Mouse (Mus musculus): ENCODE measurements around the gene Wdfy1. TPM values are rescaled to one million over a fixed set of nuclear protein-coding genes. Genes with fewer than 3 reads are reported as not detected.

Wdfy1 gene
- 10 to 100 TPM; 37.9 to 39.1 TPM for total RNA-seq (2021)
- long read RNA-seq, experiment 1, full-length matches to known transcripts = 35 of 47 reads
- long read RNA-seq, experiment 1, partial matches to known transcripts = 2 of 47 reads
- long read RNA-seq, experiment 1, other reads (novel, unspliced or antisense) = 10 of 47 reads
- long read RNA-seq, experiment 2, full-length matches to known transcripts = 37 of 52 reads
- long read RNA-seq, experiment 2, partial matches to known transcripts = 2 of 52 reads
- long read RNA-seq, experiment 2, other reads (novel, unspliced or antisense) = 13 of 52 reads

- peak; percentile 99 to 100 for DNase-seq (ENCODE audit: low spot score in 2 of 2)
Observed at GRCm38 (mm10) chr1:79775927-79776458, at the start of gene Wdfy1, which contains the start of gene Mrpl44. TSS of gene Wdfy1 (minus strand) at chr1:79776143. TSS of gene Mrpl44 (plus strand) at chr1:79776018.

- no peak for DNase-seq (ENCODE audit: low spot score in 2 of 2)
Observed at GRCm38 (mm10) chr1:79823951-79824633, 48.1 kb upstream of the Wdfy1 start.

DNA sequence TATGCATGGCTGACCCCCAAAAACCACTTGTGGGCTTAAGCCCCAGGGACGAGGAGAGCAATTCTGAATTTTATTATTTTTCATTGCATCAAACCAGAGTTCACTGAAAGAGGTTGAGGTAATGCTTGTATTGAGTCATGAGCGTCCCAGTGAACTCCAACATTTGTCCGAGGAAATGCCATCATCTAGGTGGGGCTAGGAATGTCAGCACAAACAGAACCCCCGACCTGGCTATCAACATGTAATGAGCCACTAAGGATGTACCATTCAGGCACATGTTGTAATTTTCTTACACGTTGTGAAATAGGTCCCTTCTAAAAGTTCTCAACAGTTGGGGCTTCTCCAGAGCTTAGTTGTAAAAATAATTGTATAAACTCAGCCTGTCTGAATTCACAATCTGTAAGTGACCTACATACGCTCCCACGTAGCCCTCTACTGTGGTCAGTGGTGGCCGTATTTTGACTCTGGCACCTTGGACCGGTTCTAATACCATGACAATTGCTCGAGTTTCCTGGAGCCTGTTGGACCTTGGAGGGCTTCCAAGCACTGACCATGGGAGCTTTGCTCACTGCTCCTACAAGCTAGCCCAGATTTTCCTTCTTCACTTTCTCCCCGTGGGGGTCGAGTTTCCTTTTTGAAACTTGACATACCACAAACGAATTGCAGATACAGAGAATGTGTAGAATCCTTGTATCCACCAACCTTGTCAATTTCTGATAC is 47.0 kb upstream of the Wdfy1 start:
- DNase-seq (ENCODE audit: low spot score in 2 of 2) = peak in 1 of 2 experiments; percentile 63

DNA sequence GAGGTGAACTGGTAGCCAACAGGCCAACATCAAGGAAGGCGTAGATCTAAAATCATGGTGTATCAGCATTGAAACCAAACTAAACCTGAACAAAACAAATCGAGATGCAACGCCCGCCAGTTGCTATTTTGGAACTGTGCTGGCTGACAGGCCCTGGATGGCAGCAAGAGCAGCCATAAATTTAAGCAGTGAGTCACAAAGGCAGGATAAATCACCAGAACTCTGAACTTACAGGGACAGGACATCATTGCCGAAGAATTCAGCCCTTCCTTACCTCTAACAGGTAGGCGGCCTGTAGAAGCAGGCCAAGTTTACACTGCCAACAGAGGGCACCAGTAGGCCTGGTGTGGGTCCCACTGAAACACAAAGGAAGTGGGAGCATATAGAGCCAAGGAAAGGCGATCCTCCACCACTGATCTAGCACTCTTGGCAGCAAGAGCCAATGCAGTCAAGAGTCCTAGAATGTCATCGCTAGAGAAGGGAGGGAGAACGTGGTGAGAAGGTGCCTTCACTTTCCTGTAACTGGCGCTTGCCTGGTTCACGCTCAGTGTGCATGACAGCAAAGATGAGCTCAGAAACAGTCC is 43.4 kb upstream of the Wdfy1 start:
- no peak for DNase-seq (ENCODE audit: low spot score in 2 of 2)

DNA sequence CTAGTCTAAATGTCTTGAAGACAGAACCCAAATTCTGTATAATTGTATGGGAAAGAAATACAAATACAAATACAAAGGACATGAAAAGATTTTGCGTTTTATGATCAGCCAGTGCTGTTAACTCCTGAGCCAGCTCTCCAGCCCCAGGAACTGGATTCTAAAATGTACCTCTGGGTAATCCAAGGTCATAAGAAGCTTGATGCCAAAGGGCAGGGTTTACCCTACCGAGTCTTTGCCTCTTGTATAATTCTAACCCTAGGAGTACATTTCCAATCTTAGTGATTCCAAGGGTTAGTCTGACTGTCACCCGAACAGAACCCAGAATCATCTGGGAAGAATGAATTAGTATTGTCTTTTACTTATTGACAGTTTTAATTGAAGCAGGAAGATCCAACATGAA is 39.5 kb upstream of the Wdfy1 start:
- no peak for DNase-seq (ENCODE audit: low spot score in 2 of 2)

GRCm38 (mm10) chr1:79809447-79809846 is 33.5 kb upstream of the Wdfy1 start:
- DNase-seq (ENCODE audit: low spot score in 2 of 2) = no peak

DNA sequence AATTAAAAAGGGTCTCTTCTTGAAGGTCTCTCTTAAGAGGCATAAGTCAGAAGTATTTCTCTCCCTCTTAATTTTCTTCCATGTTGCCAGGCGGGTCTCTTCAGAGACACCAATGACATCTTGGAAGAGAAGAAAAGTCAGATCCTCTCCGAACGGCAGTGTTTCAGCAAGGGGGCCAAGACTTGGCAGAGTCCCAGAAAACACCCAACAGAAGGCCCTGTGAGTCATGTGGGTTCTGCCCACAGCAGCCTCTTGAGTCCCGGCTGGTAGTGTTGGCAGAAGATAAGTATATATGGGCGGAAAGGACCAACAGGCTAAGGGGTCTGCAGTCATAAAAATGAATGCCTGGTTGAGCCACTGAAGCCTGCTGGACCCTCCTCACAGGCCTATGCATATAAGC is 30.9 kb upstream of the Wdfy1 start:
- peak in 1 of 2 experiments; percentile 12 for DNase-seq (ENCODE audit: low spot score in 2 of 2)

DNA sequence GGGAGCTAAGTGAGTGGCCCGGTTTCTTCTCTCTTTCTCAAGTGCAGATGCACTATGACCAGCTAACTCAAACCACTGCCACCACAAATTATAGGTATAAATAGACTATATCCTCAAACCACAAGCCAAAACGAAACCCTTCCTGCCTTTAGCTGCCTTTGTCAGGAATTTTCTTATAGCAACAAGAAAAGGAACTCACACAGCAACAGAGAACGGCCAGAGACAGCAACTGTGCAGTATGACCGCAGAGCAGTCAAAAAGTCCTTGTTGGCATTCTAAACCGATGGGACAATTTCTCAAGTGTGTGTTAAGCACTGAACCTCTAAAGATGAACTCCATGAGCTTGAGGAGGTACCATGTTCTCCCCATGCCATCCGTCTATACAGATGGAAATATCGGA is 27.7 kb upstream of the Wdfy1 start:
- DNase-seq (ENCODE audit: low spot score in 2 of 2) = no peak

GRCm38 (mm10) chr1:79802858-79803427 is 27.0 kb upstream of the Wdfy1 start:
- no peak for DNase-seq (ENCODE audit: low spot score in 2 of 2)

DNA sequence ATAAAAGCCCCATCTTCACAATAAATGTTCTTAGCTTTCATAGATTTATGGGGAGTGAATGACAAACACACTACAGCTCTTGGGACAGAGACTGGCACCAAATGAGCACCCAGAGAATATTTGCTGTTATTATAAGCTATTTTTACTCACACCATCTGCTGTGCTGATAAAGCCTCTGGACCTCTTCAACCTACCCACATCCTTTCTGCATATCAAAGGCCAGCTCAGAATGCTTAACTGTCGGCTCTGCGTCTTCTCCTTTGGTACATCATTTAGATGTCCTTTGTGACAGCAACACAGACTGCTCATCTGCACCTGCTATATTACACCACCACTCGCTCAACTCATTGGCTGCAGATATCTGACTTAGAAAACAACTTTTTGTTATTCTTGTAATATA is 21.1 kb upstream of the Wdfy1 start:
- no peak for DNase-seq (ENCODE audit: low spot score in 2 of 2)

DNA sequence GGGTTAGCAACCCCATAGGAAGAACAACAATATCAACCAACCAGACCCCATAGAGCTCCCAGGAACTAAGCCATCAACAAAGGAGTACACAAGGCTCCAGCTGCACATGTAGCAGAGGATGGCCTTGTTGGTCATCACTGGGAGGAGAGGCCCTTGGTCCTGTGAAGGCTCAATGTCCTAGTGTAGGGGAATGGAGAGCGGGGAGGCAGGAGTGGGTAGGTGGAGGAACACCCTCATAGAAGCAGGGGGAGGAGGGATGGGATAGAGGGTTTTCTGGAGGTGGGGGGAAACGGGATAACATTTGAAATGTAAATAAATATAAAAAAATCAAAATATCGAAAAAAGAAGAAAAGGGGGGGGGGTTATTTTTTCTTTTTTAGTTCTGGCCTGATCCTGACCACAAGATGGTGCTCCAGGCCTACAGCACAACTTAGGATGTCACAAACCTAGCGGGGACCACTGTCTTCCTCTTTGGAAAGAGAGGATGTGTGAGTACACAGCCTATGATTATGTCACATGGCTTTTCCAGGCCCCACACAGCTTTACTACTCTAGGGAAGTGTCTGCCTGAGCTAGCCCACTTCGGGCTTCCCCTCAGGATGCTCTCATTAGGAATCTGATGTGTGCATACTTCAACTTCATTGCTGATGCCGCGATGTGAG is 10.5 kb upstream of the Wdfy1 start:
- peak; percentile 34 to 64 for DNase-seq (ENCODE audit: low spot score in 2 of 2)

DNA sequence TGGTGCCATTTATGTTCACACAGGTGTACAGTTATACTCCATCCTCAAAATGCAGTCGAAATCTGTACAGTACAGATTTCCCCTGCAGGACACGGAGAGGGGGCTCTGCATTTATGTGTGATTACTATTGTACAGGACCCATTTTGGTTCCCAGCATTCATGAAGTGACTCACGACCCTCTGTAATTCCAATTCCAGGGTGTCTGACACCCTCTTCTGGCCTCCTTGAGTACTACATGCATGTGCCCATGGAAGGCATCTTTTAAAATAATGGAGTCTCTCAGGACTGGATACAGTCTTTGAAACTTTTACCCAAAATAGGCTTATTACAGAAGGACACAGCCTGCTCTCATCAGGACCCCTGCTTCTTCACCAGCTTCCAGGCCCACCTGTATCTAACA is 6.5 kb upstream of the Wdfy1 start:
- no peak for DNase-seq (ENCODE audit: low spot score in 2 of 2)

DNA sequence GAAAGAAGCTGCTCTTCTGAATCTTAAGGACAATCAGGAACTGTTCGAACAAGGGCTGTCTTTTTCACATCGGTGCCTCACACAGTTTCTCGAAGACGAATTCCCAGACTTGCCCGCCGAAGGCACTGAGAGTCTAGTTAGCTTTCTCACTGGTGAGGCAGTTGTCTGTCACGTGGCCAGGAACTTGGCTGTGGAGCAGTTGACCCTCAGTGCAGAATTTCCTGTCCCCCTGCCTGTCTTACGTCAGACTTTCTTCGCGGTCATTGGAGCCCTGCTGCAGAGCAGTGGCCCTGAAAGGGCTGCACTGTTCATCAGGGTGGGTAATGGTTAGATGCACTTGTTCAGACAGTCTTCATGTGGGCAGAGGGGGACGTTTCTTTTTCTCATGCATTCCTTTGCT is 2.1 kb upstream of the Wdfy1 start:
- no peak for DNase-seq (ENCODE audit: low spot score in 2 of 2)

GRCm38 (mm10) chr1:79774164-79774780 is 1.7 kb downstream of the Wdfy1 start:
- DNase-seq (ENCODE audit: low spot score in 2 of 2) = no peak

DNA sequence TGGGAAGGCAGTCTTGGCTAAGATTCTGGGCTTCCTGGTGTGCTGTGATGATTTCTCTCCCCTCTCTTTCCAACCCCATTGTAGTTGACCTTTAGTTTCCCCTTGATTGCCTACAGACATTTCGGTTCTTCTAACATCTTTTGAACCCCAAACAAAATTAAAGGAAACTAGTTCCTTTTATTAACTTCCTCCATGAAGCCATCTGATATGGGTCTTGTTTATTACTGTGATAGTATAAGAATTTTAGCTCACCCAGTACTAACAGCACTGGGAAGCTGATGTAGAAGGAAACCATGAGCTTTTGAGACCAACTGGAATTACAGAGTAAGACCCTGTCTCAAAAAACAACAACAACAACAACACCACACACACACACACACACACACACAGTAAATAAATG is 7.7 kb downstream of the Wdfy1 start:
- no peak for DNase-seq (ENCODE audit: low spot score in 2 of 2)

GRCm38 (mm10) chr1:79764483-79764882 is 11.5 kb downstream of the Wdfy1 start:
- DNase-seq (ENCODE audit: low spot score in 2 of 2) = no peak

DNA sequence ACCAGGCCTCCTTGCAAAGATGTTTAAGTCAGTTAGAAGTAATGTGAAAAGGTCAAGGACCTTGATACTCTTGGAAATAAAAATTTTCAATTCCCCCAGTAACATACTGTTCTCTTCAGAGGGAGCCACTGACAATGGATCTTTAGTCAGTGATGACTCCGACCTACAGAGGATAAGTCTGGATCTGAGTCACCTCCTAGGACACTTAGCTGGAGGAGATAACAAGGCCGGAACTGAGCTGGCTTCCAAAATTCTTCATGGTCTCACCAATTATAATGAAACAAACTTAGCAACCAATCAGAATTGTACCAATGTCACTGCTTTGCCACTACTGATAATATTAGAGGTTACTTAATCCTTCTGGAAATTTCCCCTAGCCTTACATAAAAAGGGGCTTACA is 11.9 kb downstream of the Wdfy1 start:
- no peak for DNase-seq (ENCODE audit: low spot score in 2 of 2)

DNA sequence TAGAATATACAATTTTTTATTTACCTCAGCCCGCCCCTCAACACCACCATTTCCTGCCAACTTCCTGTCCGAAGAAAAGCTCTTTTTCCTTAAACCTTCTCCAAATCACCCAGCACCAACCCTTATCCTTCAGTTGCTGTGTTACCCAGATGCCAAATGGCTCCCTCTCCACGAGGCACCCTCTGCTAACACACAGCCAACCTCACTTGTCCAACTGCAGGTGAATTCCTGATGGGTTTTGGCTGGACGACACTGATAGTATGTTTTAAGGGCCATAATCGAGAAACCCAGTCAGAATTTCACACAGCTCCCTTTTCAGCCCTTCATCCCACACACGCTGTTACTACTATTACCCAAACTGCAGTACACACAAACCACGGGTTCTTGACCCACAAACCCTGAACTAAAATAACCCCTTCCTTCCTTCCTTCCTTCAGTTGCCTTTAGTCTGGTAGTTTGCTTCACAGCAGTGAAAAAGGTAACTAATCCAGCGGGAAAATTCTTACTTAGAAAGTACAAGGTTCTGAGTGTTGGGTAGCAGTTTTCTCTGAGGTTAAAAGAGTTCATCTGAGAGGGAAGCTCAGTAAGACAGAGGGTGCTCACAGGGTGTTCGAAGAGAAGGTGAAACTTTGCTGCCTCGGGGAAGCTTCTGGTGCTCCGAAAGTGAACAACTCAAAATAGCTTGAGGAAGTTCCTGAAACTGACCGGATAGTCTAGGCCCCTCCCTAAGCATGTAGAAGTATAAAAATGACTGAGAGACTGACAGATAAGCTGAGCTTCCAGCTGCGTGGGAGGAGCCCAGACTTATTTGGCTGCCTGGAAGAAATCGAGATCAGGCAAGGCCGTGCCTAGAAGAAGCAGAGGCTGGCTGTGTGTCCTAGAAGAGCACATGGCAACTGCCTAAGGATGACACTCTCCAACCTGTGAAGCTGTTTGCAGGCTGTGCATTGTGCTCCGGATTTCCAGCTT is 13.4 kb downstream of the Wdfy1 start:
- no peak for DNase-seq (ENCODE audit: low spot score in 2 of 2)

GRCm38 (mm10) chr1:79761917-79762271 is 14.0 kb downstream of the Wdfy1 start:
- no peak for DNase-seq (ENCODE audit: low spot score in 2 of 2)

All from layer of hippocampus, postnatal 14 days (tissue).